Mouse (Mus musculus): ENCODE results near the gene Shisa8.

Shisa8 gene

GRCm38 (mm10) chr15:82204680-82205371, 7.8 kb downstream of the Shisa8 start:
- no peak for DNase-seq (ENCODE audit: low spot score in 2 of 2)

DNA sequence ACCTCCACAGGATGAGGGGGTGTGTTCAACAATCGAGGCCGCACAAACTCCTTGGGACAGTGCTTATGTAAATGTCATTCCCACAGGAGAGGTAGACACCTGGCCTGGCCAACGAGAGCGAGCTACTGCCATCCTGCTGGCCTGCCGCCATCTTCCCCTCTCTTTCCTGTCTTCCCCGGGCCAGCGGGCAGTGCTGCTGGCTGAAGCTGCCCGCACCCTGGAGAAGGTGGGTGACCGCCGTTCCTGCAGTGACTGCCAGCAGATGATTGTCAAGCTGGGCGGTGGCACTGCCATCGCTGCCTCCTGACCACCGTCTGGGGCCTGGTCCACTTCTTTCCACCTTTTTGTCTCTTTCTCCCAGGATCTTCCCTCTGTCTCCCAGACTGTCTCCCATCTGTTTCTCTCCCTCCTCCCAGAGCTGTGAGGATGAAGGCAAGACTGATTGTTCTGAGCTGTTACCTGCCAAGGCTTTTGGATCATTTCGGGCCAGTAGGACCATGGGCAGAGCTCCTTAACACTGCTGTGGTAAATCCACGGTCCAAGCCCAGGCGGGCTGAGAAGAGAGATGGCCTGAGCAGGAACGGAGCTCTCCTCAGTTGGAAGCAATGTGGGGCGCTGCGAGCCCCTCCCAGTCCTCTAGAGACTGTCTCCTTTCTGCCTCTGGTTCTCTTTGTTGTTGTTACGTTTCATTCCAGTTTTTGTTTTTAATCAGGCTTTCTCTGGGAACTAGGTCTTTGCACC, 8.8 kb downstream of the Shisa8 start:
- no peak for DNase-seq (ENCODE audit: low spot score in 2 of 2)

DNA sequence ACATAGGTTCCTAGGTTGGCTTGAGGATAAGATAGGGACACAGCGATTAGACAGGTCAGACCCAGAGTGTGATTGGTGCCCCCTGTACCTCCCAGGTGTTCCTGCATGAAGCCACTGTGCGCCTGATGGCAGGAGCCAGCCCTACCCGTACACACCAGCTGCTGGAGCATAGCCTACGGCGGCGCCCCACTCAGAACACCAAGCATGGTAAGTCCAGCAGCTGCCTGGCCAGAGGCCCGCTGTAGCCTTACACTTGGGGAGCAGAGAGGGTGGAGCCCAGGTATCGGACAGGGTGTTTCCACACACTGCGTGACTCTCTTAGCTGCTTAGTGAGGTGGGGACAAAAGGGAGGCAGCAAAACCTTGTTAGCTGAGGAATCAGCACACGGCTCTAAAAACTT, 9.5 kb downstream of the Shisa8 start:
- DNase-seq (ENCODE audit: low spot score in 2 of 2): no peak

DNA sequence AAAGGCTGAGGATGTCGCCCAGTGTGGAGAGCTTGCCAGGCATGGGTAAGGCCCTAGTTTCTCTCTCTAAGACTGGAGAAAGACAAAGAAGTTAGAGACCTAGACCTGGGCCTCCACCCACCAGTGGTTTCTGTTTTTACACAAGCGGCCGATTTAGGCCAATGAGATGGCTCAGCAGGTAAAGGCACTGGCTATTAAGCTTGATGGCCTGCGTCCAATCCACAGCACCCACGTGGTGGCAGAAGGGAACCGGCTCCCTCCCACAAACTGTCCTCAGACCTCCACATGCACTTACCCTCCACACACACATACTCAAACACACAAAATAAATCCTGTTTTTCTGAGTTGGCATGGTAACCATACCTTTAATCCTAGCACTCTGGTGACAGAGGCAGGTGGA, 10.5 kb downstream of the Shisa8 start:
- DNase-seq (ENCODE audit: low spot score in 2 of 2): no peak

GRCm38 (mm10) chr15:82199546-82199945, 13.1 kb downstream of the Shisa8 start:
- DNase-seq (ENCODE audit: low spot score in 2 of 2): no peak

DNA sequence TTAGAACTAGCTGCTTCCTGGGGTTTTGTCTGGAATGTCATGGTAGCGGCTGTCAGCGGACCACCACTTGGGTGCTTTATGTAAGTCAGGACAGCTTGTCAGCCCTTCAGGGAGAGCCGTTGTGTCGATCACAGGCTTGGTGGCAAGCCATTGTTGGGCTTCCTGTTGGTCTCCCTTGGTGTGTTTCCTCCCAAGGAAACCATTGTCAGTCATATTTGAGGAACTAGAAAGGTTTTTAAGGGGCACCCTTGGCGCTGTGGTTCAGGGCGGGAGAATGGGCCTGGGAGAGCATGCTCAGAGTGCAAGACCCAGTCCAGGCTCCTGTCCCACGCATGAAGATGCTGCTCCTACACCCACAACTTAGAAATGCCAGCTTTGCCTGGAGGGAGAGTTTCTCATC, 14.3 kb downstream of the Shisa8 start:
- no peak for DNase-seq (ENCODE audit: low spot score in 2 of 2)

DNA sequence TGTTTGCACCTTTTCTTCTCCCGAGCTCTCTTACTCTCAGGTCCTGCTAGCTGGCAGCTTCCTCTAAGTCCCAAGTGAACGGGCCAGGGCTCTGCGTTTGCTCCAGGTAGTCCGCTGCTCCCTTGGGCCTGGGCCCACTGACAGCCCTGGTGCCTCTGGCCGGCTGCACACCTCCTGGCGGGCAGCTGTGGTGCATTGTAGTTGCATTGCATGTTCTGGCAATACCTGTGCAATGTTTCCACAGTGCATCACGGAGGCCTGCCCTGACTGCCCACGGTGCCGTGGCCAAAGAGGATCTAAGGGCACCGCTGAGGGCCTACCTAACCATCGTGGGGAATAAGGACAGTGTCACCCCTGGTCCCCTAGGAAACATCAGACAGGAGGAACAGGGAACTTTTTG, 14.7 kb downstream of the Shisa8 start:
- no peak for DNase-seq (ENCODE audit: low spot score in 2 of 2)

- DNase-seq (ENCODE audit: low spot score in 2 of 2): no peak
Observed at GRCm38 (mm10) chr15:82197246-82197750, 15.3 kb downstream of the Shisa8 start.

- DNase-seq (ENCODE audit: low spot score in 2 of 2): no peak
Observed at GRCm38 (mm10) chr15:82196300-82196699, 16.3 kb downstream of the Shisa8 start.

GRCm38 (mm10) chr15:82192617-82193016, 20.0 kb downstream of the Shisa8 start:
- DNase-seq (ENCODE audit: low spot score in 2 of 2): no peak

GRCm38 (mm10) chr15:82188481-82189240, 24.0 kb downstream of the Shisa8 start:
- DNase-seq (ENCODE audit: low spot score in 2 of 2): peak in 1 of 2 experiments; percentile 56

DNA sequence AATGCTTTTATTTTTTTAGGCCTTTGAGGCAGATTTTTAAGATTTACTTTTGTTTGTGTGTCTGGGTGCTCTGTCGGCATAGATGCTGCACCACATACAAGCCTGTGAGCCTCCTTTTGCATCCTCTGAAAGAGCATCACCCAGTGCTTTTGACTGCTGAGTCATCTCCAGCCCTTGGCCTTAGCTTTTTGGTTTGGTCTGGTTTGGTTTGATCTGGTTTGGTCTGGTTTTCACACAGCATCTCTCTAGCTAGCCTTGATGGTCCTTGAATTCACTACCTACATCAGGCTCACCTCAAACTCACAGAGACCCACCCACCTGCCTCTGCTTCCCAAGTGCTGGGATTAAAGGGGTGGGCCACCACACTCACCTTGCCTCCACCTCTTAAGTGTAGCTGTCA, 24.7 kb downstream of the Shisa8 start:
- no peak for DNase-seq (ENCODE audit: low spot score in 2 of 2)

- no peak for DNase-seq (ENCODE audit: low spot score in 2 of 2)
Observed at GRCm38 (mm10) chr15:82187401-82187800, 25.2 kb downstream of the Shisa8 start.

GRCm38 (mm10) chr15:82186931-82187330, 25.7 kb downstream of the Shisa8 start:
- no peak for DNase-seq (ENCODE audit: low spot score in 2 of 2)

DNA sequence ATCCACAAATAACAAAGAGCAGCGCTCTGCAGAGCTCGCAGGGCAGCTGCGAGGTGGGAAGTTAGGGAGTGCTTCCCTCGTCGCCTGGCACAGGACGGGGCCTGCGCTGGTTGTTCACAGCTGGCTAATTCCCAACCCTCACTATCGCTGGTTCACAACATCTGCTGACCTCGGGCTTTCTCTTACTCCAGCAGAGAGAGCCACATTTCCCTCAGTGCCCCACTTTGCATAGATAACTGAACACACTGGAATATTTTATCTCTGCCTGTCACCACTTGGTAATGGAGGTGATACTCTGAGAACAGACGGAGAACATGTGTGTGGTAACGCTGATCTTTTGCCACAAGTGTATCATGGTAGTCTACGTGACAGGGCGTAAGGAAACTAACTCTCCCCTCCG, 26.5 kb downstream of the Shisa8 start:
- no peak for DNase-seq (ENCODE audit: low spot score in 2 of 2)

- DNase-seq (ENCODE audit: low spot score in 2 of 2): no peak
Observed at GRCm38 (mm10) chr15:82185062-82185783, 27.4 kb downstream of the Shisa8 start.

DNA sequence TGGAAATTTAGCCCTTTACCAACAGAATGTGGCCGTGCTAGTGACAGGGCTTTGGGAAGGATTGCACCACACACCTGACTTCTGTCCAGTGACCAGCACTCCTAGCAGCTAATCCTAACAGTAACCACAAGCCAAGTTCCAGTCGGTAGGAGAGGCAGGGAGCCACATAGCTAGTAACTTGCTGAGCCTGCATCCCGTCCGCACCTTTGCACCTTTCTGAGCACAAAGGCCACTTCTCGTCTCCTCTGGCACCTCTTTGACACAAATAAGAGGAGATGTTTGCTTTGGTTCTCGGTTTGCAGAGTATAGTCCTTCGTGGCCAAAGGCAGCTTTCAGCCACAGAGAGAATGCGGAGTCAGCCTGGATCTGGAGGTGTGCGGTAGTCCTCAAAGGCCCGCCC, 28.0 kb downstream of the Shisa8 start:
- DNase-seq (ENCODE audit: low spot score in 2 of 2): no peak

DNA sequence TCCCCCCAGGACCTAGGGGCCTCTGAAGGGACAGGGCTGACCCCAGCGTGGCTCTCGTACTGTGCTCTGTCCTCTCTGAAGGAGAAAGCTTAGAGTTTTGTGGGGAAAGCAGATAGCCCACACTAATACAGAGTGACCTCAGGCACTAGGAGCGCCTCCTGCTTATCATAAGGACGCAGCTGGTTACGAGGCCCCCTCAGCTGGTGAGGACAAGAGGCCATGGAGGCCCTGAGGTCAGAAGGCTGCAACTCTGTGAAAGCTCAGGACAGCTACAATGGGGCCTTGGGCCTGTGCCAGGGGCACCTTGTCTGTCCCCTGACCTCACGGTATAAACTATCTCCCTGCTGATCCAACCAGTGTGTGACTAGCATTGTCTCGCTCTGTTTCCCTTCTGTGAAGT, 28.4 kb downstream of the Shisa8 start:
- DNase-seq (ENCODE audit: low spot score in 2 of 2): no peak

- DNase-seq (ENCODE audit: low spot score in 2 of 2): no peak
Observed at GRCm38 (mm10) chr15:82183596-82183995, 29.0 kb downstream of the Shisa8 start.

GRCm38 (mm10) chr15:82182311-82182710, 30.3 kb downstream of the Shisa8 start:
- no peak for DNase-seq (ENCODE audit: low spot score in 2 of 2)

DNA sequence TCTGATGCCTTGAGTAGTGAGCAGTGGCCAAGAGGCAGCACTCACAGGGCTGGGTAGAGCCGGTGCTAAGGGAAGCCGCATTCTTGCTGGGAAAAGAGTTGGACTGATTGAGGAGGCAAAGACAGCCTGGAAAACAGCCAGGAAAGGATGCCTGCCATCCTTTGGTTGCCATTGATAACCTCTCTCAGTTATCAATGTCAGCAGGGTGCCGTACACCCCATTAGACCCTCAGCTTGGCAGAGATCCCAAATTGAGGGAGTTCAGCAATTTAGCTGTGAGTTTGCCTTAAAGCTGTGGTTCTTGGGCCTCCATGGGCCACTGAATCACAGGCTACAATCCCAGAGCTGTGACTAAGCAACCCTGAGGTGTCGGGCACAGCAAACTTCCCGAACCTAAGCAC, 31.5 kb downstream of the Shisa8 start:
- DNase-seq (ENCODE audit: low spot score in 2 of 2): no peak

All from cerebellum, postnatal 4 days (tissue).